Mouse (Mus musculus) cerebellum, adult 18-20 months (tissue): ENCODE measurements around the gene Gm21704.
"Not testable (repeated sequence)": the region's sequence is repeated elsewhere in the genome, so short reads cannot be mapped to it uniquely, and the experiment has no call there.

Experiments used
- DNase-seq, 2 experiments: peaks; one replicate each; pipeline ENCODE4 v3.0.0; 2021

Gm21704 gene

DNA sequence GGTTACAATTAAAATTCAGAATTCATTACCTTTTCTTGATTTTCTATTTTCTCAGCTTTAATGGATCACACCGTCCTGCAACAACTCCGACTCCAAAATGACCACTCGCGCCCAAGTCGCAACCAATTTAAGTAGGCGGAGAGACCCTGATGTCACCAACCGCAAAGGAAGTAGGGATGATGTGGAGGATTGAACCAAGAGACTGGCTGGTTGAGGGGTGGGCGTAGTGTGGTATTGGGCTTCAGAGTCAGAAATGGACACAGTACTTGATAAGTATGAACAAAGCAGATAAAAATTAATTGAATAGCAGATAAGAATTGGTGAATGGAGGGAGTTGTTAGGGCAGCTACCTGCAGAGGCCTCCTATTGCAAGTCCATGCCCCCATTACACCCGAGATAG is at the start of gene Gm21704, which contains the start of gene Gm21708:
Gene Gm21704, minus strand, starts transcription at position 101 of the 400 bp plus-strand sequence.
Gene Gm21708, minus strand, starts transcription at position 101 of the 400 bp plus-strand sequence.
- not testable (repeated sequence) for DNase-seq

DNA sequence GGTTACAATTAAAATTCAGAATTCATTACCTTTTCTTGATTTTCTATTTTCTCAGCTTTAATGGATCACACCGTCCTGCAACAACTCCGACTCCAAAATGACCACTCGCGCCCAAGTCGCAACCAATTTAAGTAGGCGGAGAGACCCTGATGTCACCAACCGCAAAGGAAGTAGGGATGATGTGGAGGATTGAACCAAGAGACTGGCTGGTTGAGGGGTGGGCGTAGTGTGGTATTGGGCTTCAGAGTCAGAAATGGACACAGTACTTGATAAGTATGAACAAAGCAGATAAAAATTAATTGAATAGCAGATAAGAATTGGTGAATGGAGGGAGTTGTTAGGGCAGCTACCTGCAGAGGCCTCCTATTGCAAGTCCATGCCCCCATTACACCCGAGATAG is 64.7 kb downstream of the Gm21704 start, which contains the start of gene Gm21693:
Gene Gm21693, minus strand, starts transcription at position 101 of the 400 bp plus-strand sequence.
- DNase-seq = not testable (repeated sequence)

DNA sequence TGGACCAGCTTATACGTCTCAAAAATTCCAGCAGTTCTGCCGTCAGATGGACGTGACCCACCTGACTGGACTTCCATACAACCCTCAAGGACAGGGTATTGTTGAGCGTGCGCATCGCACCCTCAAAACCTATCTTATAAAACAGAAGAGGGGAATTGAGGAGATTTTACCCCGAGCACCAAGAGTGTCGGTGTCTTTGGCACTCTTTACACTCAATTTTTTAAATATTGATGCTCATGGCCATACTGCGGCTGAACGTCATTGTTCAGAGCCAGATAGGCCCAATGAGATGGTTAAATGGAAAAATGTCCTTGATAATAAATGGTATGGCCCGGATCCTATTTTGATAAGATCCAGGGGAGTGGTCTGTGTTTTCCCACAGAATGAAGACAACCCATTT is 69.3 kb downstream of the Gm21704 start:
- not testable (repeated sequence) for DNase-seq
